Mouse (Mus musculus) A20 (cell line): Measurements from ENCODE around the gene Jak1.

Source experiments
- DNase-seq: peaks from one replicate; pipeline ENCODE4 v3.0.0-alpha.2; 2011; ENCODE audit warnings: low read depth, low spot score

Gene Jak1

GRCm38 (mm10) chr4:101192241-101192976 is 72.7 kb downstream of the Jak1 start:
- no peak for DNase-seq

DNA sequence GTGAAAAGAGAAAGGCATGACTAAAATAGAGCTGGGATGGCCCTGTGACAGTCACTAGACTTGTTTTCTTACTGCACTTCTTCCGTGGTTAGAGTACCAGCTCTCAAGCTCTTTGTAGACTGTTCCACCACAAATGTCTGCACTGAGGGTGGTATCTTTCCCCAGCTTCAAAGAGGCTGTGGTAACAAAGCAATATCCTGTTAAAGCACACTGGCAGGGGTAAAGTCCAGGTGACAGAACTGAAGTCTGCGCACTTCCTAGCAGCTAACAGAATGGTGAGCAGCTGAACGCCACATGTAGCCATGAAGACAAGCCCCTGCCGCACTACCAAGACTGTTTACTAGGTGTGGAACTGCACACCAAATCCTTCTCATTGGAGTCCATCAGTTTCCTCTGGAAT is 77.7 kb downstream of the Jak1 start:
- no peak for DNase-seq

GRCm38 (mm10) chr4:101186591-101186990 is 78.5 kb downstream of the Jak1 start:
- DNase-seq: no peak

- peak; percentile 61 for DNase-seq
Observed at GRCm38 (mm10) chr4:101185216-101185615, 79.9 kb downstream of the Jak1 start.

DNA sequence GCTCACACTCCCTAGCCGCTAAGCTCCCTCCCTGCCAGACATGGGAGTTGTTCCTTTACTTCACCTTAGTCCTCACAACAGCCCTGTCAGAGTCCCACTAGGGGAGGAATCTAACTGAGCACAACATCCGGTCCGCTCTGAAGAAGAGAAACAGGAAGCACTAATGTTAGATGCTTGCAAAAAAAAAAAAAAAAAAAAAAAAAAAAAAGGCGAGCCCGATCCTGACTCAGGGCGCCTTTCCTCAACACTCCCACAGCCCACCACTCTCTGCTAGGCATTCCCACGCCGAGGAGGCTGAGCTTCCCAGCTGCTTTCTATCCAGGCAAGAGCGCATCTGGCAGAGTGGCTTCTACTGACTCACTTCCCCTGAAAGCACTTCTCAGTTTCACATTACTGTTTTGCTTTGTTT is 82.5 kb downstream of the Jak1 start:
- DNase-seq: peak; percentile 89

DNA sequence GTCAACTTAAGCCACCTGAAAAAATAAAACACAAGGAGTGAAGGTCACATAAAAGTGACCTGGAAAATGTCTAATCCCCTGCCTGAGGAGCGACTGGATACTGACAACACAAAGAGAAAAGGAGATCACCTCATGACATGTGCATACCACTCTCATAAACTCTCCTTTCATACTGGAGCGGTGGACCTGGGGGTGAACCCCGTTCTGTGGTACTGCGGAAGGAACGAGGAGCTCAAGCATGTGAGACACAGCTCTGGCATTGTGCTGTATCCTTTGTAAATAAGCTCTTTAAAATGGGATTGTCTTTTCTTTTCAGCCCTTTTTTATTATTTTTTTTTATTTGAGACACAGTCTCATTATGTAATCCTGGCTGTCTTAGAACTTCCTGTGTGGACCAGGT is 84.4 kb downstream of the Jak1 start:
- no peak for DNase-seq

DNA sequence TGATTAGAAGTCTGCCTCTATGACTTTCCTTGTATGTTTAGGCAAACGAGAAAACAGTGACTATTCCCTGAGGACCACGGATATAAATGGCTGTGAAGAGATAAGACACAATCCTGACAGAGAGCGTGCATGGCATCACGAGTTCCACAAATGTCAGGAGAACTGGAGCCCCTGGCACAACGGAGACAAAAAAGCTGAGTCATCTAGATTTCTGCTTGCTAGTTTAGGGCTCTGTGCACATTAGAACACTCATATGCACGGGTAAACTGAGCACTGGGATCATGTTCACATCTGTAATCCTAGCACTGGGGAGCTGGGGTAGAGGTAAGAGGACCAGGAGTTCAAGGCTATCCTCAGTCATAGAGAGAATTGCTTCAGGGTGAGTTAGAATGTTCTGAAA is 85.2 kb downstream of the Jak1 start:
- no peak for DNase-seq

DNA sequence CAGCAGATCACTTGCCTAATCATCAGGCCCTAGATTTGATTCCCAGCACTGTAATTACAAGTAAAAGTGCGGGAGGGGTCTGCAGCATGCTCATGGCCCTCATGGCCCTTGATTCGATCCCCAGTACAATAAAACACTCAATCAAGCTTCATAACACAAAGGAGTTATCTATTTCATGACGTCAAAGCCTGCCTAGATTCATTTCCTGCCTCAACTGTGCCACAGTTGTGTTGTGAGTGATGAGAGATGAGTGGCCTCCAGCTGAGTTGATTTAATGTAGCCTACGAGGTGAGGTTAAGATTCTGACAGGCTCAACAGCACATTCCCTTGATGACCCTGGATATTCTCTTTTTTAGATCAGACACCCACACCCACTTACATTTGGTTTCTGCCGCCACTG is 86.0 kb downstream of the Jak1 start:
- DNase-seq: no peak

DNA sequence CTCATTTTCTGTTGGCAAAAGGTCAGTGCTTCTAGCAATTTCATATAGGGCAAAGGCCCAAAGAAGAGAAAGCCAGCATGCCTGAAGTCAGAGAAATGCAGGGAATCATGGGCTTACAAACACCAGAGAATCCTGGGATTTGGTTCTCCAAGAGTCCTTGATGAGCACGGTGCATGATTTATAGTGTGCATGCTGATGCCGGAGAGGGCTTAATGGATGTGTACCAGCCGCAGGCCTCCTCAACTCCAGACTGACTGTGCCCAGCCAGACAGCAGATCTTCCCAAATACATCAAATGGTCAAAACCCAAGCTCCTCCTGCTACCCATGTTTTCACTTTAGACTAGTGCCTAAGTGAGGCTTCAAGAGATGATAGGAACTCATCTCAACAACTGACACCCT is 87.3 kb downstream of the Jak1 start:
- no peak for DNase-seq

- no peak for DNase-seq
Observed at GRCm38 (mm10) chr4:101176123-101176522, 89.0 kb downstream of the Jak1 start.

GRCm38 (mm10) chr4:101174916-101175625 is 90.0 kb downstream of the Jak1 start:
- DNase-seq: no peak

DNA sequence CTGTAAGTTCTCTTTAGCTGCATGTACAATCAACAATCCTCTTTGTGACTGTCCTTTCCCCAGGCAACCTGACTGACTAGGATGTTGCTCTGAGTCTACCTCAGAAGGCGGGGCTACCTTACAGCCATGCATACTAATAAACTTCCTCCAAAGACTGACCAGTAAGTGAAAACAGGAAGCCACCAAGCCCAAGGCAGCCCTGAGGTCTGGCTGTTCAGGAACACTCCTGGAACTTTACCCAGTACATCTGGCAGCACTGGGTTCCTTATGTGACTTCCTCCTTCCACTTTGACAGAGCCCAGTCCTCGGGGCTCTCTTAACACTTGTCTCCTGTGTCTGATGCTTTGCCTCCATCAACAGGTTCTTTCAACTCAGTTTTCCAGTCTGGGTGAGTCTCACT is 92.3 kb downstream of the Jak1 start:
- DNase-seq: peak; percentile 48

DNA sequence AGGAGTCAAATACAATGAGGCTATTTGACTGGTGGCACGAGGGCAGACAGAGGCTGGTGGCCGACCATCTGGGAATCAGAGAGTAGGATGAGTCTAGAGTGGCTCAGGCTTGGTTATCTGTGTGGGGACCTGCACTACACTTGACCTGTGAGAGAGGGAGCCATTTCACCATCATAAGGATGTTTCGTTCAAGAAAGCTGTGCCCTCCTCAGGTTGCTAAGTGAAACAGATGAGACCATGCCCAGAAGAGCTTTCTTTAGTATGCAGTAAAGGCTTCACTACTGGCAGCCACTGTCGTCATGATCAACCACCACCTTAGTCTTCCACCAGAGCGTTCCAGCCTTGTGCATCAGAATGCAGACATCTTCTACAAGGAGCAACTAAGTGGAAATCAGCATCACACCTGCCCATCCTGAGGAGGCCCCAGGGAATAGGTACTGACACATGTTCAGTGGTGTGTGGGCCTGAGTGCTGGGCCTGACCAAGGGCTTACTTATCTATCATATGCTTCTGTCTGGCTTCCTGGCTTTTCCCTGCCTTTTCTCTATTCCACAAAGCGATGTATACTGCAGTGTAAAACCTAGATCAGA is 96.8 kb downstream of the Jak1 start:
- DNase-seq: peak; percentile 71

- no peak for DNase-seq
Observed at GRCm38 (mm10) chr4:101167777-101168176, 97.3 kb downstream of the Jak1 start.

GRCm38 (mm10) chr4:101165776-101166175 is 99.3 kb downstream of the Jak1 start:
- DNase-seq: no peak

- DNase-seq: no peak
Observed at GRCm38 (mm10) chr4:101164673-101165072, 100.4 kb downstream of the Jak1 start.

- no peak for DNase-seq
Observed at GRCm38 (mm10) chr4:101164189-101164588, 100.9 kb downstream of the Jak1 start.

GRCm38 (mm10) chr4:101160821-101161220 is 104.3 kb downstream of the Jak1 start:
- no peak for DNase-seq

DNA sequence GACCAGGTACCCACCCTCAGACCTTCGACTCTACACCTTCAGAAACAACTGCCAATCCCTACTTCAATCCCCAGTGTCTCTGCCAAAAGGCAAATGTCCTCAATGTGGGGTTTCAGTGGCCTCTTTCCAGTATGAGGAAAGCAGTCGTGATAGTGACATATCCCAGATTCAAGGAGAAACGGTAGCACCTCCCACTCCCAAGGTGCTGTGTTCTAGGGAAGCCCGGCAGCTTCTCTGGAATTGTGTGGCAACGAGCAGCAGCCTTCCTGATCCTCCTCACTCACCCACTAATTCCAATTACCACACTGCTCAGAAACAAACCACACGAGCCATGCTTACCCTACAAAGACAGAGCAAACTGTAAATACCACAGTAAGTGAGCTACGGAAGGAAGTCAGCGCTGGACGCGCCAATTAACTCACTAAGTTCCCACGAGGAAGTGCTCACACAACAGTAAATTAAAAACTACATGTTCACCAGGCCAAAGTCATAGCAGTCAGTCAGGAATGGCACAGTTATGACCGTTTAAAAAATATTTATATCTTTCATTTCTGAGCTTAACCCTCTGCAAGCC is 105.8 kb downstream of the Jak1 start:
- DNase-seq: no peak

DNA sequence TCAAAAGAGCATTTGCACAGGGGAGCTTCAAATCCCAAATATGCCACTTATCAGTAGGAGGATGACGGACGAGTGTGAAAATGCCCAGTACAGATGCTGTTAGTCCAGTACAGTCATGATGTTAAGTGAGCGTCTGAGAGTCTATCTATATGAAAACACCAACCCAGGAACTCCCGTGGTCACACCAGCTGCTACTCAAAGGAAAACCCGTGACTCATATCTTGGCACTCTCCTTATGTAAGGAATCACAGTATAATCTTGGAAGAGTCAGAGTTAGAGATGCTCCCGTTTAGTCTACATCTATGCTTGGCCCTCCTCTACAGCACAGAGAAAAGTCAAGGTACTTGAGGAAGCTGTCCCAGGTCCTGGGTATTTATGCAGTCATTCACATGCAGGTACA is 106.8 kb downstream of the Jak1 start:
- DNase-seq: no peak

GRCm38 (mm10) chr4:101157476-101157875 is 107.6 kb downstream of the Jak1 start:
- DNase-seq: no peak

DNA sequence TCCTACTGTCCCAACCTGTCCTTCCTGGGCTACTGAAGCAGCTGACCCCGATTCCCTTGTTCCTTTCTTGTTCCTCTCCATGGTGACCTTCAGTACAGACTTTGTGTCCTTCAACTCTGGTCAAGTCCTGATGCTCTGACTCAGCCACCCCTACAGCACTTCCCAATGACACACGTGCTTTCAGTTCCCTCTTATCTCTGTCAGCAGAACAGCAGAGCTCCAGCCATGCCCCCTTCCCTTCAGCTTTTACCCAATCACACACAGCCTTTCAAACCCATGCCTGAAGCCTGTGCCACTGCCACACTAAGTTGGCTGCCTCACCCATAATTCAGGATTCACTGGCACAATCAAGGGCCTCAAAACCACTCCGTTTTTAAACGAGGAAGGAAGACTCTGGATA is 109.5 kb downstream of the Jak1 start:
- peak; percentile 62 for DNase-seq
